Mouse (Mus musculus) cerebellum, postnatal 4 days (tissue): Measurements from ENCODE around the gene Usb1.
"Not testable (repeated sequence)": the region's sequence is repeated elsewhere in the genome, so short reads cannot be mapped to it uniquely, and the experiment has no call there.

Experiments used
- DNase-seq, 2 experiments: peaks; one replicate each; pipeline ENCODE4 v3.0.0; 2022; ENCODE audit warnings: low spot score in 2 of 2, mixed read lengths in 1 of 2

The Usb1 gene

DNA sequence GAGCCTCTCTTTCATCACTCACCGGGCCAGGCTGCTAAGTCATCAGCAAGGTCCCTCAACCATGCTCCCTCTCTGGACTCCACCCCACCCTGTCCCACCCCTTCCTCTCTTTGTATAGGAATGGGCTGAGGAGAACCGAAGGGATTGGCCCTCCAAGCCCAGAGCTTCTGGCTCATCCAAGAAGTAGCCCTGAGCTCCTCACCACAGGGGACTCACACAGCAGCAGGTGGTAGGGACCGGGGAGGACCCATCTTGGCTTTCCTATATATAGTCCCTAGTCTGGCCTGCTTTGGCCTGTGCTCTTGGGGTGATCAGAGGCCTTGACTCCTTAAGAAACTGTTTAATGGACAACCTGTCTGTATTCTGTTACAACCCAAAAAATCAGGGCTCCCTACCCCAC lies 42.3 kb downstream of the Usb1 start:
- DNase-seq: no peak

- DNase-seq: no peak
Measured at GRCm38 (mm10) chr8:95375374-95375930, 43.4 kb downstream of the Usb1 start.

DNA sequence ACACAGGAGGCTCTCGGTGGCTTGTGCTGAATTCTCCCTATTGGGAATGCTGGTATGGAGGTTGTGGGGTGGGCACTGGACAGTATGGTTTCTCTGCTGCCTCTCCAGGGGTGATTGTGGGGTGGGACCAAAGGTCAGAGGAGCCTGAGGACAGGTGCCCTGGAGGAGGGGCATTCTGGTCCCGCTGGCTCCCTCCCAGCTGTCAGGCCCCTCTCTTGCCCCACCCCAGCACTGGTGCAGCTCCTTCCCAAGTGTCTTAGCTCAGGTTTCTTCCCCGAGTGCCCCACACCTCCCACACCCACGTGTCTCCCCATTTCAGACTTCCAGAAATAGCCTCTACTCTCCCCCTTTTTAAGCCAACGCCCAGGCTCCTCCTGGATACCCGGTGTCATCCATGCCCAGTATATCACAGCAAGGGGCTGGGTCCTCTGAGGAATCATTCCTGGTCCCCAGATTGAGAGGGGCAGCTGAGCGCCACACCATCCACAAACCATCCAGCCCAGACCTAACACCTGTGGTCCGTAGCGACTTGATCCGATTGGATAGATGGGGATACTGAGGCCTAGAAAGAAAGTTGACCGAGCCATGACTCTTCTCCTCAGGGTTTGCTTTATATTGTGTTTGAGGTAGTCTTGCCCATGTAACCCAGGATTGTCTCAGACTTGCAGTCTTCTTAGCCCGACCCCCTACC lies 44.4 kb downstream of the Usb1 start:
- DNase-seq: no peak

DNA sequence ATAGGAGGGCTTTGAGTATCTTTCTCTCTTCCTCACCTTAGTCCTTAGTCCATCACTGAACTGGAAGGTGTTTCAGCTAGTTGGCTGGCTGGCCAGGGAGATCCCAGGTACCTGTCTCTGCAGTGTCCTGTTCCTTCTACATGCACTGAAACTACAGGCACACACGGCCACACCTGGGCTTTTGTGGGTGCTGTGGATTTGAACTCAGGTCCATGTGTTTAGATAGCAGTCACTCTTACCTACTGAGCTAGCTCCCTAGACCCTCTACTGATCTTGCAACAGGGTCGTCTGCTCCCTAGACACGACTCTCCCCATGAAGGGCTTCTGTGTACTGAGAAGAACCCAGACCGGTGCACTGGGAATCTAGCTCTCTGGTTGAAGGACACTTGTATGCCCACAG lies 45.0 kb downstream of the Usb1 start:
- DNase-seq: no peak

DNA sequence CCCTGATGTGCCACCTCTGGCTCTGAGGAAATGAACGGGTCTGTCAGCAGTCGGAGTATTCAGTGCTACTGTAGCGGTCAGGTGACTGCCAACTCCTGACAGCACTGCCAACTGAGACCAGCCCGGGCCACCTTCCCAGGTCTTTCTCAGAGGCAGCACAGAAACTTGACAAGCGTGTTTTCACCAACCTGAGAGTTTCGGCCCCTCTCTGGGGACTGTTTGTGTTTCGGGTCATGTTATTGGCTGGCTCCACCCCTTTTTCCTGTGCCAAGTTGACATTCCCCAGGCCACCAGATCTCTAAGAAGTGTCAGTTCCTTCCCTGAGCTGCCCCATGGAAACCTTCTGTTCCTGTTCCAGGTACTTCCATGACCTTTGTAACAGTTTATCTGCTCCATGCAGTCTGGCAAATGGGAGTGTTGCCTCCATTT lies 45.8 kb downstream of the Usb1 start:
- no peak for DNase-seq

- DNase-seq: not testable (repeated sequence)
Measured at GRCm38 (mm10) chr8:95378928-95379327, 46.8 kb downstream of the Usb1 start.

GRCm38 (mm10) chr8:95380953-95381352 lies 48.9 kb downstream of the Usb1 start:
- no peak for DNase-seq

- DNase-seq: no peak
Measured at GRCm38 (mm10) chr8:95381595-95381994, 49.5 kb downstream of the Usb1 start.

DNA sequence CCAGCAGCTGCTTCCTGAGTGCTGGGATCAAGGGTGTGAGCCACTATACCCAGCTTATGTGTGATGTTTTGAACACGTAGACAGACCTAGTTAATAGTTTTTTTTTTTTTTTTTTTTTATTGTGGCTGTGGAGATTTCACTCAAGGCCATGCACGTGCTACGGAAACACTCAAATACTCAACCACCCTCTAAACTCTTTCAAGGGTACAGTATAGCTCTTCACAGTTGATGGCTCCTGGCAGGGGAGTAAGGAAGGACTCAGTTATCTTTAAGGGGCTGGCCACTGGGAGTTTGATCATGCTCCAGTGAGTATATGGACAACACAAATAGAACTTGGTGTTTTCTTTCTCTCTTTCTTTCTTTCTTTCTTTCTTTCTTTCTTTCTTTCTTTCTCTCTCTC lies 52.4 kb downstream of the Usb1 start:
- no peak for DNase-seq

- DNase-seq: no peak
Measured at GRCm38 (mm10) chr8:95386037-95386436, 54.0 kb downstream of the Usb1 start.

DNA sequence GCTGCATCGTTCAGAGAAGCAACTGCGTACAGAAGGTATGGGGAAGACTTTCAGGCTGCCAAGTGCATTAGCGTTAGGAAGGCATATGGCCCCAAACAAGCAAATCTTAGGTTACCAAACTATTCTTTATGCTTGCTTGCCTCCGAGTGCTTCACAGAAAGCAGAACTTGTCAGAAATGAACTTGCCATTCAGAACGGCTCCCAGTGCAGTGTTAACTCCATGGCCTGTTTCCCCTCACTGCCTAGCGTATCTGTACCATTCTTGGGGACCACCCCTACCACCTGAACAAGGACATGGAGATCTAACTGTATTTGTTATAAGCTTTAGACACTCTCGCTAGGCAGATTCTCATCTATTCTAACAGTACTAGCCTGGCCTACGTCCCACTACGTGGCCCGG lies 55.1 kb downstream of the Usb1 start:
- DNase-seq: no peak

GRCm38 (mm10) chr8:95387936-95388335 lies 55.9 kb downstream of the Usb1 start:
- DNase-seq: no peak

- no peak for DNase-seq
Measured at GRCm38 (mm10) chr8:95390312-95390711, 58.2 kb downstream of the Usb1 start.

DNA sequence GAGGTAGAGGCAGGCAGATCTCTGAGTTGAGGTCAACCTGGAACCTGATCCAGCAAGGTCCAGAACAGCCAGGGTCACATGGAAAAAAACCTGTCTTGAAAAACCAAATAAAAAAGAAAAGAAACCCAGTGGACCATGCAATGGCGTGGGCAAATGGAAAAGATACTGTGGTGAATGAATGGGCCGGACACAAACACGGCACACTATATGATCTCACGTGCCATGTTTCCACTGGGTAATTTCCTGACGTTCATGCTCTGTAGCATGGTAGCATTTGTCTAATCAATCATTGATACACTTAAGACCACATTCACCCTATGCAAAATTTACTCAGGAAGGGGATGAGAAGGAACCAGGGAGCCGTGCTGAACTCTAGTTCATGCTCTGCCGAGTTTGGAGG lies 59.0 kb downstream of the Usb1 start:
- no peak for DNase-seq

DNA sequence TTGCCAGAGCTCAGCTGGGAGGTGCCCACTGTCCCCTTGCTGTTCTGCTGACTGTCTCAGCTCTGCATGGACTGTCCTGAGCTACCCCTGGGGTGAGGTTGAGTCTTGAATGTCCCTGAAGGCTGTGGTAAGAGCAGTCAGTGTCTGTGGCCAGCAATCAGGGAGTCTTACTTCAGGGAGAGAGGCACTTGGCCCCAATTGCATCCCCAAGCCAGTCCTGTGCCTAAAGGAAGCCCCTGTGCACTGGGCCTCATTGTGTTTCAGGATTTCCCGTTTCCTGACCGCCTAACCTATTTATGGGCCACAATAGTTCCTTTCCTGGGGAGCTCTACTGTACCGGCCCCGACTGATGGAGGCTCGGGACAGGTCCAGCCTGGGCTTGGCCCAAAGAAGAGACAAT lies 60.5 kb downstream of the Usb1 start:
- no peak for DNase-seq

DNA sequence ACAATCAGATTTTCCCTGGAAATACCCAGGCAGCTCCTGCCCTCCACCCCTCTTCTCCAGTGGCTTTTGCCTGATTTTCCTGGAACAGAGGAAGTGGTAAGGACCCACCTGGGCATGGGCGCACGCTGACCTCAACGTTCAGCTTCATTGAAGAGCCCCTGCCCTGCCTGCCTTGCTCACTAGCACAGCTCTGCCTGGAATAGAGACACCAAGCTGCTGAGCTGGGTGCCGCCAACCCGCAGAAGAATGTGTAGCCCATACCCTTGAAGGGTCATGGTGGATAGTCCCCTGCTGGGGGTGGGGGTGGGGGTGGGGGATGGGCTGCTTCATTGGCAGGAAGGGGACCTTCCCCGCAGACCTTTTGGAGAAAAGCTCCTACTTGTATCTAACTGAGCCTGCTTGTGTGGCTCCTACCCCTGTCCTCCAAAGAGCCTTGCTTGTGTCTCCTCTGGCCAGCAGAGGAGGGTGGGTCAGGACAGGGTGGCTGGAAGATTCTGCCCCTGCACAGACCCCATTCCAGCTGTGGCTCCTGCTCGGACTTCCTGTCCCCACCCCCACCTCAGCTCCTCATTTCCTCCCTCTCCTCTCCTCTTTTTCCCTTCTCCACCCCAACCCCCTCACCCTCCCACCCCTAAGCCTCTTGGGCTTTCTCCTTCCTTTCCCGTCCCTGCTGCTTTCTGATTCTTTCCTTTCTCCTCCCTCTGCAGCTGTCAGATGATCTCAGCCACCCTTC lies 63.3 kb downstream of the Usb1 start:
- no peak for DNase-seq

- DNase-seq: no peak
Measured at GRCm38 (mm10) chr8:95396752-95397151, 64.7 kb downstream of the Usb1 start.
